Mouse (Mus musculus) erythroblast, embryonic 14.5 days (primary cell): ENCODE results near the gene Foxa1. TPM values are rescaled to one million over a fixed set of nuclear protein-coding genes. Genes with fewer than 3 reads are reported as not detected.
A peak's percentile ranks its signal among the peaks of the same experiment; 100 is the strongest.

Experiments used
- H3K27me3 ChIP-seq: 2 replicates; pipeline ENCODE4 v1.6.1; 2012; ENCODE audit warnings: inconsistent platforms; ENCODE audit not compliant: control insufficient read depth
- H3K36me3 ChIP-seq: 2 replicates; pipeline ENCODE4 v1.6.1; 2012; ENCODE audit warnings: mild to moderate bottlenecking, inconsistent platforms; ENCODE audit not compliant: control insufficient read depth
- H3K4me1 ChIP-seq: 2 replicates; pipeline ENCODE4 v1.6.1; 2012; ENCODE audit warnings: inconsistent platforms; ENCODE audit not compliant: control insufficient read depth
- H3K4me3 ChIP-seq: replicated peaks from 2 replicates; pipeline ENCODE3; 2012; ENCODE audit warnings: moderate library complexity, mild to moderate bottlenecking, inconsistent platforms
- H3K9me3 ChIP-seq: 2 replicates; pipeline ENCODE4 v1.6.1; 2012; ENCODE audit warnings: low read length, inconsistent platforms, mixed read lengths; ENCODE audit not compliant: control insufficient read depth
- GATA1 ChIP-seq: IDR thresholded peaks from 2 replicates; pipeline ENCODE4 v1.6.1; 2012; ENCODE audit warnings: low read length, inconsistent platforms, mixed read lengths
- TAL1 ChIP-seq: IDR thresholded peaks from 3 replicates; pipeline ENCODE4 v1.6.1; 2012; ENCODE audit warnings: low read length, inconsistent platforms, mixed read lengths
- polyA plus RNA-seq: library from polyadenylated mRNA; stranded (reverse); fragments of >175 nt; gene quantifications from 2 replicates; pipeline ENCODE4 v1.2.3, GENCODE M21; 2012

Foxa1 gene
- polyA plus RNA-seq, 1 experiment = not detected

GRCm38 (mm10) chr12:57549667-57550160 is 3.0 kb upstream of the Foxa1 start:
- TF ChIP-seq GATA1 = no peak
- TF ChIP-seq TAL1 = no peak
- no peak overlapping the region for H3K4me3 ChIP-seq
- H3K9me3 ChIP-seq = no peaks in the 10 kb centered on the region
- H3K4me1 ChIP-seq = no peaks in the 10 kb centered on the region; the same call in 1 of the 2 replicates
- H3K36me3 ChIP-seq = no peaks in the 10 kb centered on the region
- H3K27me3 ChIP-seq = peaks cover 96% of the 10 kb centered on the region

- no peak overlapping the region for H3K4me3 ChIP-seq
- no peaks in the 10 kb centered on the region for H3K36me3 ChIP-seq
- TF ChIP-seq GATA1 = no peak
- no peak for TF ChIP-seq TAL1
- H3K4me1 ChIP-seq = no peaks in the 10 kb centered on the region; the same call in 1 of the 2 replicates
- H3K9me3 ChIP-seq = no peaks in the 10 kb centered on the region
- peaks cover 98% of the 10 kb centered on the region for H3K27me3 ChIP-seq
These were observed 2.4 kb upstream of the Foxa1 start for GRCm38 (mm10) chr12:57548981-57549666.

GRCm38 (mm10) chr12:57548352-57548980 is 1.8 kb upstream of the Foxa1 start:
- Histone ChIP-seq H3K9me3 (no peaks in the 10 kb centered on the region), H3K4me3 (no peak overlapping the region), H3K4me1 (no peaks in the 10 kb centered on the region; the same call in 1 of the 2 replicates), H3K27me3 (peaks cover 100% of the 10 kb centered on the region), H3K36me3 (no peaks in the 10 kb centered on the region)
- TF ChIP-seq TAL1 = no peak
- TF ChIP-seq GATA1 = no peak

- no peaks in the 10 kb centered on the region for H3K36me3 ChIP-seq
- no peak overlapping the region for H3K4me3 ChIP-seq
- H3K27me3 ChIP-seq = peaks cover 100% of the 10 kb centered on the region
- H3K4me1 ChIP-seq = no peaks in the 10 kb centered on the region; the same call in 1 of the 2 replicates
- no peaks in the 10 kb centered on the region for H3K9me3 ChIP-seq
- TF ChIP-seq GATA1 = no peak
- no peak for TF ChIP-seq TAL1
These were observed 1.2 kb upstream of the Foxa1 start for GRCm38 (mm10) chr12:57547890-57548289.

- Histone ChIP-seq H3K36me3 (no peaks in the 10 kb centered on the region), H3K4me1 (no peaks in the 10 kb centered on the region; the same call in 1 of the 2 replicates), H3K9me3 (peaks cover 2% of the 10 kb centered on the region; the same call in 1 of the 2 replicates), H3K27me3 (peaks cover 100% of the 10 kb centered on the region), H3K4me3 (peak overlapping the region; percentile 52)
- TF ChIP-seq GATA1 (no peak), TAL1 (no peak)
These were observed 1.1 kb downstream of the Foxa1 start for GRCm38 (mm10) chr12:57545371-57546241.

GRCm38 (mm10) chr12:57544641-57545370 is 1.9 kb downstream of the Foxa1 start:
- H3K36me3 ChIP-seq = no peaks in the 10 kb centered on the region
- H3K9me3 ChIP-seq = peaks cover 2% of the 10 kb centered on the region; the same call in 1 of the 2 replicates

GRCm38 (mm10) chr12:57543627-57543991 is 3.1 kb downstream of the Foxa1 start:
- TF ChIP-seq TAL1 (no peak), GATA1 (no peak)
- H3K4me3 ChIP-seq = no peak overlapping the region
- peaks cover 100% of the 10 kb centered on the region for H3K27me3 ChIP-seq
- peaks cover 4% of the 10 kb centered on the region; the same call in 1 of the 2 replicates for H3K9me3 ChIP-seq
- H3K36me3 ChIP-seq = no peaks in the 10 kb centered on the region
- H3K4me1 ChIP-seq = no peaks in the 10 kb centered on the region; the same call in 1 of the 2 replicates

More at GRCm38 (mm10) chr12:57544641-57545370, 1.9 kb downstream of the Foxa1 start:
- no peaks in the 10 kb centered on the region; the same call in 1 of the 2 replicates for H3K4me1 ChIP-seq
- H3K4me3 ChIP-seq = peak overlapping the region; percentile 52
- TF ChIP-seq GATA1 = no peak
- TF ChIP-seq TAL1 = no peak
- peaks cover 100% of the 10 kb centered on the region for H3K27me3 ChIP-seq
